Mouse (Mus musculus): ENCODE measurements at regions not wholly inside any gene's neighbourhood (a gene's known extent, or its start where the extent isn't known, plus 50 kb on each side); places are given as distances from the start of the nearest gene placed in this dataset.
A peak's percentile ranks its signal among the peaks of the same experiment; 100 is the strongest.

- Histone ChIP-seq H3K79me2 (ENCODE audit: inconsistent target) (no peaks in the 10 kb centered on the region), H3K4me3 (ENCODE audit: inconsistent target) (no peak overlapping the region), H3K27ac (no peak overlapping the region), H3K36me3 (ENCODE audit: inconsistent target) (no peaks in the 10 kb centered on the region)
- 84% methylated on average over 8 of the region's 8 CpGs for WGBS (ENCODE audit: missing documents)
Measured at GRCm38 (mm10) chr15:6236583-6236982, 63.0 kb upstream of the Dab2 start.

GRCm38 (mm10) chr15:6237726-6238125 is 61.9 kb upstream of the Dab2 start:
- 38% methylated on average over 8 of the region's 8 CpGs for WGBS (ENCODE audit: missing documents)
- no peak overlapping the region for H3K4me3 ChIP-seq (ENCODE audit: inconsistent target)
- H3K36me3 ChIP-seq (ENCODE audit: inconsistent target): no peaks in the 10 kb centered on the region
- H3K27ac ChIP-seq: peak overlapping the region; percentile 21; the same call in 1 of the 2 replicates
- H3K79me2 ChIP-seq (ENCODE audit: inconsistent target): no peaks in the 10 kb centered on the region

- Histone ChIP-seq H3K36me3 (ENCODE audit: inconsistent target) (no peaks in the 10 kb centered on the region), H3K27ac (peak overlapping the region; percentile 21; the same call in 1 of the 2 replicates), H3K4me3 (ENCODE audit: inconsistent target) (no peak overlapping the region), H3K79me2 (ENCODE audit: inconsistent target) (no peaks in the 10 kb centered on the region)
- WGBS (ENCODE audit: missing documents): 5% methylated on average over 6 of the region's 6 CpGs
Measured at GRCm38 (mm10) chr15:6238133-6238532, 61.5 kb upstream of the Dab2 start.

- H3K27ac ChIP-seq: peak overlapping the region; percentile 21; the same call in 1 of the 2 replicates
- no peaks in the 10 kb centered on the region for H3K79me2 ChIP-seq (ENCODE audit: inconsistent target)
- H3K4me3 ChIP-seq (ENCODE audit: inconsistent target): no peak overlapping the region
- H3K36me3 ChIP-seq (ENCODE audit: inconsistent target): no peaks in the 10 kb centered on the region
- 100% methylated on average over 3 of the region's 3 CpGs for WGBS (ENCODE audit: missing documents)
Measured at GRCm38 (mm10) chr15:6238755-6239154, 60.8 kb upstream of the Dab2 start.

- Histone ChIP-seq H3K4me3 (ENCODE audit: inconsistent target) (no peak overlapping the region), H3K79me2 (ENCODE audit: inconsistent target) (no peaks in the 10 kb centered on the region), H3K36me3 (ENCODE audit: inconsistent target) (no peaks in the 10 kb centered on the region), H3K27ac (peak overlapping the region; percentile 87)
- 31% methylated on average over 4 of the region's 4 CpGs for WGBS (ENCODE audit: missing documents)
Measured at GRCm38 (mm10) chr15:6242132-6242531, 57.5 kb upstream of the Dab2 start.

GRCm38 (mm10) chr15:6244401-6244800 is 55.2 kb upstream of the Dab2 start:
- Histone ChIP-seq H3K79me2 (ENCODE audit: inconsistent target) (no peaks in the 10 kb centered on the region), H3K4me3 (ENCODE audit: inconsistent target) (no peak overlapping the region), H3K27ac (no peak overlapping the region), H3K36me3 (ENCODE audit: inconsistent target) (no peaks in the 10 kb centered on the region)
- 87% methylated on average over 7 of the region's 7 CpGs for WGBS (ENCODE audit: missing documents)

- Histone ChIP-seq H3K27ac (no peak overlapping the region), H3K4me3 (ENCODE audit: inconsistent target) (no peak overlapping the region), H3K36me3 (ENCODE audit: inconsistent target) (no peaks in the 10 kb centered on the region), H3K79me2 (ENCODE audit: inconsistent target) (no peaks in the 10 kb centered on the region)
- WGBS (ENCODE audit: missing documents): 89% methylated on average over 9 of the region's 9 CpGs
Measured at GRCm38 (mm10) chr15:6245950-6246894, 53.4 kb upstream of the Dab2 start.

GRCm38 (mm10) chr15:6248470-6248869 is 51.1 kb upstream of the Dab2 start:
- 68% methylated on average over 4 of the region's 4 CpGs for WGBS (ENCODE audit: missing documents)
- Histone ChIP-seq H3K27ac (no peak overlapping the region), H3K79me2 (ENCODE audit: inconsistent target) (no peaks in the 10 kb centered on the region), H3K4me3 (ENCODE audit: inconsistent target) (no peak overlapping the region), H3K36me3 (ENCODE audit: inconsistent target) (no peaks in the 10 kb centered on the region)
